ENCODE assay signal across 8 mouse cellular contexts in genomic region chr2:112378973-112379898, GRCm38 (mm10). TPM values are rescaled to one million over a fixed set of nuclear protein-coding genes. Genes with fewer than 3 reads are reported as not detected.
DNase-seq lines count a peak whose midpoint lies in the region; ATAC-seq lines count a peak whose summit lies in the region.

Katnbl1 (plus strand) TSS chr2:112379211.

- ATAC-seq in common myeloid progenitor, adult 5-6 weeks (replicated peaks; ENCODE audit: low read depth, poor library complexity, severe bottlenecking): peak; percentile 91
- ATAC-seq in megakaryocyte progenitor cell, adult 5-6 weeks (replicated peaks; ENCODE audit: poor library complexity): peak; percentile 95

- DNase-seq in ZHBTc4 (ENCODE audit: low read depth, low spot score): peak; percentile 97
- peak; percentile 86 to 87 for DNase-seq in gastrocnemius, adult 8-10 months (ENCODE audit: low spot score in 2 of 2)
- peak; percentile 96 for DNase-seq in induced T-regulatory cell, adult 2 months (ENCODE audit: low read depth)
- peak; percentile 65 to 86 for DNase-seq in left cerebral cortex, adult 9 months (ENCODE audit: low spot score in 2 of 2)
- peak; percentile 92 for DNase-seq in right cerebral cortex, postnatal 14 days
- DNase-seq in urinary bladder, postnatal 36 days (ENCODE audit: low spot score in 2 of 2): peak; percentile 93

RNA-seq across cellular contexts. Expression of gene Katnbl1, which starts in this region (rescaled TPM):
- 22.4 and 22.9 TPM in 2 replicates for total RNA-seq in common myeloid progenitor, adult 5-6 weeks (2017)
- total RNA-seq in gastrocnemius, adult 8-10 months (2022): 1 to 10 TPM; 1.7 to 4.3 (median 2.0) TPM
- total RNA-seq in megakaryocyte progenitor cell, adult 5-6 weeks (2015): 20.3 and 24.7 TPM in 2 replicates
- 15.7 and 20.2 TPM in 2 replicates for total RNA-seq in megakaryocyte progenitor cell, adult 5-6 weeks (2017)

Comparison
In these comparisons a context has a peak if more than half of its experiments do, and no peak if none do; other contexts are left out.
1. Peak in every context shown above with its lines: DNase-seq and ATAC-seq.